Mouse (Mus musculus): ENCODE measurements around the gene C1qtnf6. TPM values are rescaled to one million over a fixed set of nuclear protein-coding genes. Genes with fewer than 3 reads are reported as not detected.

C1qtnf6 gene
- polyA plus RNA-seq, 1 experiment from 2014 or later, result 7.3 TPM

GRCm38 (mm10) chr15:78494968-78495406, 36.2 kb downstream of the C1qtnf6 start, which contains the start of gene Il2rb:
Il2rb (minus strand) TSS chr15:78495271.
- H3K36me3 ChIP-seq (ENCODE audit: control insufficient read depth, insufficient read depth, low read length), result no peaks in the 10 kb centered on the region
- no peak within 1 kb of the TSS for H3K4me3 ChIP-seq (replicated peaks; ENCODE audit: low read depth, low read length)
- H3K27me3 ChIP-seq (ENCODE audit: control insufficient read depth, insufficient read depth, low read length), result no peaks in the 10 kb centered on the region
- H3K4me1 ChIP-seq (ENCODE audit: control insufficient read depth, insufficient read depth, low read length), result no peaks in the 10 kb centered on the region
- DNase-seq, result no peak
- WGBS, result 93% methylated on average over 11 of the region's 11 CpGs
- no peak within 1 kb of the TSS for H3K4me2 ChIP-seq (ENCODE audit: low read length)
- no peak within 1 kb of the TSS for H3K9ac ChIP-seq (replicated peaks; ENCODE audit: low read length)
- no peaks in the 10 kb centered on the region for H3K9me3 ChIP-seq (ENCODE audit: control insufficient read depth, low read length)
- no peak within 1 kb of the TSS for H3K27ac ChIP-seq (replicated peaks; ENCODE audit: low read depth, low read length)
- no peak for ATAC-seq (ENCODE audit: low FRiP score, low TSS enrichment)

DNA sequence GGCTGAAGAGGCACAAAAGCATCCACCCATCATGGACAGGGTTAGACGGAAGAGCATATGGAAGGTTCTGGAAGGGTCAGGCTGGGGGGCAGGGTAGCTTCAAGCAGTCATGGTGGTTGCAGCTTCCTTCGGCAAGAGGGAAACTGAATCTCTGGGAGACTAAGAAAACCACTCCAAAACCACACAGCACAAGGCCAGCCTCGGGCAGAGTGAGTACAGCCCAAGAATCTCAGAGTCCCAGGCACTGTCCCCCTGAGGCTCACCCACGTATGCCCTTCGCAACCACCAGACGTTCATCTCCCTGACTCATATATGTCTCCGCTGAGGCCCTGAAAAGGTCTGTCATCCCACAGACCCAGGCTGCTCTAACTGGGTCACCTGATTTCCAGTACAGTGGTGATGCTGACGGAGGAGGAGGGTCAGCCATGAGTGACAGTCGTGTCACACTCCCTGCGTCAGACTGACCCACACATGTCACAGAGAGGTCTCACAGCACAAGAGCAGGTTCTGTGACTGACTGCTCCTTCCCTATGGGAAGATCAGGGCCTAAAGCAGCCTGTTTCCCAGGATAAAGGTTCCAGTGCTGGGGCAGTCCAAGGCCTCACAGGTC, 37.7 kb downstream of the C1qtnf6 start:
- H3K4me2 ChIP-seq (ENCODE audit: low read length), result no peak overlapping the region
- ATAC-seq (ENCODE audit: low FRiP score, low TSS enrichment) (no peak), DNase-seq (no peak)
- no peaks in the 10 kb centered on the region for H3K4me1 ChIP-seq (ENCODE audit: control insufficient read depth, insufficient read depth, low read length)
- no peak overlapping the region for H3K27ac ChIP-seq (replicated peaks; ENCODE audit: low read depth, low read length)
- H3K4me3 ChIP-seq (replicated peaks; ENCODE audit: low read depth, low read length), result no peak overlapping the region
- no peaks in the 10 kb centered on the region for H3K9me3 ChIP-seq (ENCODE audit: control insufficient read depth, low read length)
- WGBS, result 85% methylated on average over 10 of the region's 10 CpGs
- H3K36me3 ChIP-seq (ENCODE audit: control insufficient read depth, insufficient read depth, low read length), result no peaks in the 10 kb centered on the region
- no peak overlapping the region for H3K9ac ChIP-seq (replicated peaks; ENCODE audit: low read length)
- no peaks in the 10 kb centered on the region for H3K27me3 ChIP-seq (ENCODE audit: control insufficient read depth, insufficient read depth, low read length)

GRCm38 (mm10) chr15:78491301-78491700, 39.9 kb downstream of the C1qtnf6 start:
- Histone ChIP-seq H3K36me3 (ENCODE audit: control insufficient read depth, insufficient read depth, low read length) (no peaks in the 10 kb centered on the region), H3K27me3 (ENCODE audit: control insufficient read depth, insufficient read depth, low read length) (no peaks in the 10 kb centered on the region), H3K27ac (replicated peaks; ENCODE audit: low read depth, low read length) (no peak overlapping the region), H3K9ac (replicated peaks; ENCODE audit: low read length) (no peak overlapping the region), H3K4me2 (ENCODE audit: low read length) (no peak overlapping the region), H3K9me3 (ENCODE audit: control insufficient read depth, low read length) (no peaks in the 10 kb centered on the region), H3K4me1 (ENCODE audit: control insufficient read depth, insufficient read depth, low read length) (no peaks in the 10 kb centered on the region), H3K4me3 (replicated peaks; ENCODE audit: low read depth, low read length) (no peak overlapping the region)
- 76% methylated on average over 3 of the region's 3 CpGs for WGBS
- no peak for DNase-seq
- no peak for ATAC-seq (ENCODE audit: low FRiP score, low TSS enrichment)

DNA sequence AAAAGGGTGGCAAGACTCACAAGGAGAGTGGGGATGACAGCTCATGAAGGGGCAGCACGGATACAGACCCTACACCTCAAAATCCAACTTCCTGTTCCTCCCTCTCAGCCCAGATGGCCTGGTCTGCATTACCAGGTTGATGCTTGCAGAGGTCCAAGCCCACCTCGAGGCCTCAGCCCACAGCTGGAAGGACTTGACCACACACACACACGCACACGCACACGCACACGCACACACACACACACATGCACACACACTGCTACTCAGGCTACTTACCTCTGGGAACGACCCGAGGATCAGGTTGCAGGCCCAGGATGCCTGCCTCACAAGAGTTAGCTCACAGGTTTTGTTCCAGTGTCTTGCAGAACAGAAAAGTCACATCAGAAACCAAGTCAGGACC, 41.3 kb downstream of the C1qtnf6 start:
- H3K4me1 ChIP-seq (ENCODE audit: control insufficient read depth, insufficient read depth, low read length), result no peaks in the 10 kb centered on the region
- H3K9me3 ChIP-seq (ENCODE audit: control insufficient read depth, low read length), result no peaks in the 10 kb centered on the region
- 83% methylated on average over 8 of the region's 8 CpGs for WGBS
- no peaks in the 10 kb centered on the region for H3K36me3 ChIP-seq (ENCODE audit: control insufficient read depth, insufficient read depth, low read length)
- no peak overlapping the region for H3K4me2 ChIP-seq (ENCODE audit: low read length)
- no peak overlapping the region for H3K9ac ChIP-seq (replicated peaks; ENCODE audit: low read length)
- H3K27me3 ChIP-seq (ENCODE audit: control insufficient read depth, insufficient read depth, low read length), result no peaks in the 10 kb centered on the region
- DNase-seq, result no peak
- ATAC-seq (ENCODE audit: low FRiP score, low TSS enrichment), result no peak
- H3K27ac ChIP-seq (replicated peaks; ENCODE audit: low read depth, low read length), result no peak overlapping the region
- H3K4me3 ChIP-seq (replicated peaks; ENCODE audit: low read depth, low read length), result no peak overlapping the region

- Histone ChIP-seq H3K9me3 (ENCODE audit: control insufficient read depth, low read length) (no peaks in the 10 kb centered on the region), H3K4me1 (ENCODE audit: control insufficient read depth, insufficient read depth, low read length) (no peaks in the 10 kb centered on the region), H3K36me3 (ENCODE audit: control insufficient read depth, insufficient read depth, low read length) (no peaks in the 10 kb centered on the region), H3K27ac (replicated peaks; ENCODE audit: low read depth, low read length) (no peak overlapping the region), H3K27me3 (ENCODE audit: control insufficient read depth, insufficient read depth, low read length) (no peaks in the 10 kb centered on the region), H3K4me2 (ENCODE audit: low read length) (no peak overlapping the region), H3K9ac (replicated peaks; ENCODE audit: low read length) (no peak overlapping the region), H3K4me3 (replicated peaks; ENCODE audit: low read depth, low read length) (no peak overlapping the region)
- no peak for ATAC-seq (ENCODE audit: low FRiP score, low TSS enrichment)
- 90% methylated on average over 3 of the region's 3 CpGs for WGBS
- DNase-seq, result no peak
Observed at GRCm38 (mm10) chr15:78489248-78489647, 42.0 kb downstream of the C1qtnf6 start.

DNA sequence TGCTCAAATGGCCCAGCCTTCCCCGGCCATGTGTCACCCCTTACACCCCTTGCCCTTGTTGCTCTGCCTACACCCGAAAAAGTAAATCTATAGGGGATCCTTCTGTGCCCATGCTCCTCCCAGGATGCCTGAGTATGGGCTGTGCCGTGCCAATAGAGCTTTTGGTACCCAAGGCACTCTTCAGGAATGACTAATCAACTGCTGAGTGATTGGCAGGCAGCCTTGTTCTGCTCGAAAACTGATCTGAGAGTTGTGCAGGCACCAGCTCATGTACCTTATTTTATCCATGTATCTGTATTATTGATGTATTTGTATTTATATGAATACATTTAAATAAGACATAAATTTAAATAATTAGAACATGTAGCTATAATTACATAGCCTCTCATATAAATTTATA, 44.1 kb downstream of the C1qtnf6 start:
- Histone ChIP-seq H3K9me3 (ENCODE audit: control insufficient read depth, low read length) (no peaks in the 10 kb centered on the region), H3K4me3 (replicated peaks; ENCODE audit: low read depth, low read length) (no peak overlapping the region), H3K27me3 (ENCODE audit: control insufficient read depth, insufficient read depth, low read length) (no peaks in the 10 kb centered on the region), H3K9ac (replicated peaks; ENCODE audit: low read length) (no peak overlapping the region), H3K27ac (replicated peaks; ENCODE audit: low read depth, low read length) (no peak overlapping the region), H3K4me1 (ENCODE audit: control insufficient read depth, insufficient read depth, low read length) (no peaks in the 10 kb centered on the region), H3K36me3 (ENCODE audit: control insufficient read depth, insufficient read depth, low read length) (no peaks in the 10 kb centered on the region), H3K4me2 (ENCODE audit: low read length) (no peak overlapping the region)
- no peak for DNase-seq
- no peak for ATAC-seq (ENCODE audit: low FRiP score, low TSS enrichment)
- 70% methylated on average over 4 of the region's 4 CpGs for WGBS

DNA sequence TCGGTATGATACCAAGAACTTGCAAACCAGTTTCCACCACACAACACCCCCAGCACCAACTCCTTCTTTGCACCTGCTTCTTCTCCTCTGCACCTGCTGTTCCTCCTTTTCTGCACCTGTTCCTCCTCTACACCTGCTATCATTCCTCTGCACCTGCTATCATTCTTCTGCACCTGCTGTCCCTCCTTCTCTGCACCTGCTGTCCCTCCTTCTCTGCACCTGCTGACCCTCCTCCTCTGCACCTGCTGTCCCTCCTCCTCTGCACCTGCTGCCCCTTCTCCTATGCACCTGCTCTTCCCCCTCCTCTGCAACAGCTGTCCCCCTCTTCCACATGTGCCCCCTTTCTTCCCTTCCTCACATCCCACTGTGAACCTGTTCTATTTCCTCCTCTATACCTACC, 44.7 kb downstream of the C1qtnf6 start:
- no peak for ATAC-seq (ENCODE audit: low FRiP score, low TSS enrichment)
- no peaks in the 10 kb centered on the region for H3K27me3 ChIP-seq (ENCODE audit: control insufficient read depth, insufficient read depth, low read length)
- H3K4me1 ChIP-seq (ENCODE audit: control insufficient read depth, insufficient read depth, low read length), result no peaks in the 10 kb centered on the region
- H3K27ac ChIP-seq (replicated peaks; ENCODE audit: low read depth, low read length), result no peak overlapping the region
- H3K4me3 ChIP-seq (replicated peaks; ENCODE audit: low read depth, low read length), result no peak overlapping the region
- H3K4me2 ChIP-seq (ENCODE audit: low read length), result no peak overlapping the region
- DNase-seq, result no peak
- 92% methylated on average over 1 of the region's 1 CpGs for WGBS
- no peaks in the 10 kb centered on the region for H3K9me3 ChIP-seq (ENCODE audit: control insufficient read depth, low read length)
- H3K9ac ChIP-seq (replicated peaks; ENCODE audit: low read length), result no peak overlapping the region
- no peaks in the 10 kb centered on the region for H3K36me3 ChIP-seq (ENCODE audit: control insufficient read depth, insufficient read depth, low read length)

GRCm38 (mm10) chr15:78483311-78483710, 47.9 kb downstream of the C1qtnf6 start:
- Histone ChIP-seq H3K9me3 (ENCODE audit: control insufficient read depth, low read length) (no peaks in the 10 kb centered on the region), H3K4me2 (ENCODE audit: low read length) (no peak overlapping the region), H3K27ac (replicated peaks; ENCODE audit: low read depth, low read length) (no peak overlapping the region), H3K36me3 (ENCODE audit: control insufficient read depth, insufficient read depth, low read length) (no peaks in the 10 kb centered on the region), H3K4me1 (ENCODE audit: control insufficient read depth, insufficient read depth, low read length) (no peaks in the 10 kb centered on the region), H3K27me3 (ENCODE audit: control insufficient read depth, insufficient read depth, low read length) (no peaks in the 10 kb centered on the region), H3K9ac (replicated peaks; ENCODE audit: low read length) (no peak overlapping the region), H3K4me3 (replicated peaks; ENCODE audit: low read depth, low read length) (no peak overlapping the region)
- DNase-seq (no peak), ATAC-seq (ENCODE audit: low FRiP score, low TSS enrichment) (no peak)
- 82% methylated on average over 4 of the region's 4 CpGs for WGBS

DNA sequence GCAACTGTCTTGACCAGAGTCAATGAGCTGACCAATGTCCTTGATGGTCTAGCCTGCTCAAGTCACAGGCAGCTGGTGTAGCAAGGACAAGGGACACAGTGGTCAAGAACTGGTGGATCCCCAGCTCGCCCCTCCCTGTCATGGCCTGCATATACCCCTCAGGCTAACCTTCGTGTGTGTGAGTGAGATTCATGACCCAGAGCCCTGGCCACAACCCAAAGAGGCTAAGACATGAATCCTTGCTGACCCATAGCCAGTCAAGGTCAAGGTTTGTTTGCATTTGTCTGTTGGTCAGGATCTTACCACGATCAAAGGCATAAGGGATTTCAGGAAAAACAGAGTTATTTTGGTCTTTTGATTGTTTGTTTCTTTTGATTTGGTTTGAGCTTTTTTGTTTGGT, 48.7 kb downstream of the C1qtnf6 start:
- ATAC-seq (ENCODE audit: low FRiP score, low TSS enrichment), result no peak
- no peak for DNase-seq
- Histone ChIP-seq H3K4me2 (ENCODE audit: low read length) (no peak overlapping the region), H3K4me3 (replicated peaks; ENCODE audit: low read depth, low read length) (no peak overlapping the region), H3K27me3 (ENCODE audit: control insufficient read depth, insufficient read depth, low read length) (no peaks in the 10 kb centered on the region), H3K36me3 (ENCODE audit: control insufficient read depth, insufficient read depth, low read length) (no peaks in the 10 kb centered on the region), H3K4me1 (ENCODE audit: control insufficient read depth, insufficient read depth, low read length) (no peaks in the 10 kb centered on the region), H3K9ac (replicated peaks; ENCODE audit: low read length) (no peak overlapping the region), H3K9me3 (ENCODE audit: control insufficient read depth, low read length) (no peaks in the 10 kb centered on the region), H3K27ac (replicated peaks; ENCODE audit: low read depth, low read length) (no peak overlapping the region)
- 66% methylated on average over 3 of the region's 3 CpGs for WGBS

Measured in midbrain, embryonic 14.5 days (tissue).